Mouse (Mus musculus) heart, adult 18-20 months (tissue): ENCODE measurements around the gene Gm11992. TPM values are rescaled to one million over a fixed set of nuclear protein-coding genes. Genes with fewer than 3 reads are reported as not detected.

Source experiments
- DNase-seq, 2 experiments: peaks; one replicate each; pipeline ENCODE4 v3.0.0; 2021 to 2022; ENCODE audit warnings: mixed read lengths in 1 of 2
- long read RNA-seq, 2 experiments: library from polyadenylated mRNA; stranded (forward); transcript quantifications; one replicate each; pipeline ENCODE4 v2.0.0; 2021
- total RNA-seq, 2 experiments: library from RNA; stranded (reverse); gene quantifications; 2 replicates each; pipeline ENCODE4 v1.2.3; 2021

Gm11992 gene
- 1 to 10 TPM in 1 of 2 experiments, under 1 TPM in 1; 0.57 to 1.0 TPM for total RNA-seq
- long read RNA-seq, experiment 1, result 0 reads
- long read RNA-seq, experiment 2, result 0 reads

GRCm38 (mm10) chr11:9048011-9048702, at the start of gene Gm11992:
TSS of gene Gm11992 (plus strand) at chr11:9048594.
- DNase-seq, result peak; percentile 83 to 85

- DNase-seq, result no peak
Observed at GRCm38 (mm10) chr11:9008761-9009160, 39.6 kb upstream of the Gm11992 start.

- no peak for DNase-seq
Observed at GRCm38 (mm10) chr11:9010416-9010815, 38.0 kb upstream of the Gm11992 start.

GRCm38 (mm10) chr11:9010853-9011339, 37.5 kb upstream of the Gm11992 start, which contains the start of gene Hus1:
TSS of gene Hus1 (minus strand) at chr11:9011191.
- DNase-seq, result peak; percentile 91 to 95

- DNase-seq, result no peak
Observed at GRCm38 (mm10) chr11:9011348-9011747, 37.0 kb upstream of the Gm11992 start.

- DNase-seq, result no peak
Observed at GRCm38 (mm10) chr11:9014740-9015139, 33.7 kb upstream of the Gm11992 start.

- DNase-seq, result peak; percentile 12 to 44
Observed at GRCm38 (mm10) chr11:9018491-9019267, 29.7 kb upstream of the Gm11992 start.

- DNase-seq, result no peak
Observed at GRCm38 (mm10) chr11:9020207-9020606, 28.2 kb upstream of the Gm11992 start.

- DNase-seq, result peak; percentile 5 to 24
Observed at GRCm38 (mm10) chr11:9024782-9025181, 23.6 kb upstream of the Gm11992 start.

GRCm38 (mm10) chr11:9025211-9025610, 23.2 kb upstream of the Gm11992 start:
- peak; percentile 36 to 68 for DNase-seq

- no peak for DNase-seq
Observed at GRCm38 (mm10) chr11:9031530-9031929, 16.9 kb upstream of the Gm11992 start.

GRCm38 (mm10) chr11:9046546-9046945, 1.8 kb upstream of the Gm11992 start:
- peak in 1 of 2 experiments; percentile 6 for DNase-seq

GRCm38 (mm10) chr11:9047044-9047443, 1.4 kb upstream of the Gm11992 start:
- peak; percentile 65 to 70 for DNase-seq

GRCm38 (mm10) chr11:9048703-9049060, 288 bp downstream of the Gm11992 start, which contains the start of gene Sun3:
TSS of gene Sun3 (minus strand) at chr11:9048991.
- no peak for DNase-seq

- DNase-seq, result no peak
Observed at GRCm38 (mm10) chr11:9050241-9050640, 1.8 kb downstream of the Gm11992 start.

GRCm38 (mm10) chr11:9051895-9052294, 3.5 kb downstream of the Gm11992 start:
- DNase-seq, result no peak

- no peak for DNase-seq
Observed at GRCm38 (mm10) chr11:9056937-9057336, 8.5 kb downstream of the Gm11992 start.

GRCm38 (mm10) chr11:9057711-9058110, 9.3 kb downstream of the Gm11992 start:
- DNase-seq, result no peak

GRCm38 (mm10) chr11:9060029-9060428, 11.6 kb downstream of the Gm11992 start:
- DNase-seq, result no peak

- no peak for DNase-seq
Observed at GRCm38 (mm10) chr11:9060484-9060883, 12.1 kb downstream of the Gm11992 start.

GRCm38 (mm10) chr11:9076444-9076843, 28.1 kb downstream of the Gm11992 start:
- DNase-seq, result no peak

- DNase-seq, result no peak
Observed at GRCm38 (mm10) chr11:9113189-9113588, 64.8 kb downstream of the Gm11992 start.
